Mouse (Mus musculus) lung, postnatal 36 days (tissue): ENCODE measurements around the gene Gm17087.
A peak's percentile ranks its signal among the peaks of the same experiment; 100 is the strongest.

Source experiments
- DNase-seq: peaks from one replicate; pipeline ENCODE4 v3.0.0; 2022; ENCODE audit warnings: mixed read lengths

The Gm17087 gene

DNA sequence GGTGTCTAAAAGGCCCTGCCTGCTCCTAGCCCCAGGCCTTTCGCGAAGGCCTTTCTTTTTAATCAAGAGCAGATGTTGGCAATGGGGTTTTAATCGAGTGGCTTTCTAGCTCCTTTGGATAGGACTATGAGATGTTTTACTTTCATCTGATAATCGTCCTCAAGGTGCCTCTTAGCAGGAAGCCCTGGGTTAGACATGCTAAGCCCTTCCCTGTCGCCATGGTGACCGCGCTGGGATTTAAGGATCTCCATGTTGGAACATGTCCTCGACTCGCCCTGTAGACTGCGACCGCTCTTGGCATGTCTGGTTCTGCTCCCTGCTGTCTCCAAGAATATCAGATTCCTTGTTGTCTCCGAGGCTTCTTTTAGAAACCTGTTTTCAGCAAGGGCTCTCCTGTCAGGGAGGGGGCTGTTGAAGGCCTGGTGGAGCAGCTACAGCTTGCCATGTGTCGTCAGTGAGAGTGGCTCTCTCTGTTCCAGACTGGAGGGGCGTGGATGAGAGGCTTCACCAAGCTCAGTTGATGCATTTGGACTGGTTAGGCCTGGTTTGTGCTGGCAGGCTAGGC is 24.7 kb downstream of the Gm17087 start:
- DNase-seq, result no peak

DNA sequence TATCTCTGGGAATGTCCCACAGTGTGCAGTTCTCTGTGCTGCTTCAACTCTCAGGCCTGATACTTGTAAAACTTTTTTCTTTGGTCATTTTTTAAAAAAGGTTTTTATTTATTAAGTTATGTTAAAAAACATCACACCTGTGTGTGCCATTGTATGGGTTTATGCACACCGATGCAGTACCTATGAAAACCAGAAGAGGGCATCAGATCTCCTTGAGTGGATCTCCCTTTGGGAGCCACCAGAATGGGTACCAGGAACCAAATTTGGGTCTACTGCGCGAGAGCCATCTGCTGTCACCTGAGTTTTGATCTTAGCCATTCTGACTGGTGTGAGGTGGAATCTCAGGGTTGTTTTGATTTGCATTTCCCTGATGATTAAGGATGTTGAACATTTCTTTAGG is 28.6 kb downstream of the Gm17087 start:
- DNase-seq, result peak; percentile 4

DNA sequence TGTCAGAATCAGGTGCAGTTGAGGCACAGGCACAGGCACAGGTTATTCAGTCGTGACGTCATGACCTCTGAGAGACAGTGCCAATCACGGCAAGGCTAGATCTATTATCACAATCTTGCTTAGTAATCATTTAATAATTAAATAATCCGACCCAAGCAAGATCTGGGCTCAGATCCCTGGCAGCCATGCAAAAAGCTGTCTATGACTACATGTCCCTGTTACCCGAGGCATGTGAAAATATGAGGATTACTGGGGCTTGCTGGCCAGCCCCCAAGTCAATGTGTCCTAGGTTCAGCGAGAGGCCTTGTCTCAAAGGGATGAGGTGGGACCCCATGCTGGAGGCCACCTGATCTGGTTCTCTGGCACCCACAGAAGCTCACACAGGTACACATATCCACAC is 30.2 kb downstream of the Gm17087 start:
- DNase-seq, result no peak

DNA sequence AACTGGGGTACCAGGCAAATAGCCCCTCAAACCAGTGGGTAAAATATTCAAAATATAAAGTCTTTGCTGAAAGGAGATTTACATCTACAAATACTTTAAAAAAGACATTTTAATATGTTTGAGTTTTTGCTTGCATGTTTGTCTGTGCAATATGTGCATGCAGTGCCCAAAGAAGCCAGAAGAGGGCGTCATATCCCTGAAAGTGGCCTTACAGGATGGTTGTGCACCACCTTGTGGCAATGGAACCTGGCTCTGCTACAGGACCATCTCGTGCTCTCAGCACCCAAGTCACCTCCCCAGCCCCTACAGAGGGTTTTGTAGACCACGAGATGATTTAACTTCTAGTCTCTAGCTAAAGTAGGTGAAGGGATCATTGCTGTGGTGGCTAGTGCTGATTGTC is 32.9 kb downstream of the Gm17087 start:
- DNase-seq, result no peak

DNA sequence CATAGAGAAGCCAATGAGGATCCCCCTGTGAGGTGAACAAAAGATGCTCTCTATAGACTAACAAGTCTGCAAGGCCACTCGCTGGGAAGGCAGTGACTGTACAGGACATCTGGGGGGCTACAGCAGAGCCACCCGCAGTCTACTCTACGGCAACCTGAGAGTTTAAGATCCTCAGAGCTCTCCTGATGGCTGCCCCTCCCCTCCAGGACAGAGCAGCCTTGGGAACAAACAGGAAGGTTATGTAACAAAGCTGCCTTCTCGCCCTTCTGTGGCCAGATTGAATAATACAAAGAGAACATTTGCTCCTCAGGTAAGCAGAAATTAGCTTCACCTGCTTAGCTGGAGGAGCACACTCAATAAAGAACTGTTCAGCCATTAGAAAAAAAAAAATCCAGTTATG is 34.1 kb downstream of the Gm17087 start:
- no peak for DNase-seq

DNA sequence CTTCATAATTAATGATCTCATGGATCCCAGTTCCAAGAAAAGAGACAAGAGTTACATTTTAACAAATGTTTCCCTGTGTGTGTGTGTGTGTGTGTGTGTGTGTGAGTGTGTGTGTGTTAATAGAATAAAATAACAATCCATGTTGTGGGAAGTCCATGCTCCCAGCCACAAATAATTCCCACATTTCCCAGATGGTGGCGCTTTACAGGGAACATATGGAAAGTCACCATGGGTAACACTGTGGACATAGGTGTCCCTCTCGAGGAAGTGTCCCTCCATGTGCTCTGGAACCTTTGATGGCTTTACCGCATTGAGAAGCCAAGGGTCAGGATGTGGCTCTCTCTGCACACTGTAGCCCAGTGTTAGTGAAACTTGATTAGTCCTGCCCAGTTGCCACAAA is 38.1 kb downstream of the Gm17087 start:
- DNase-seq, result no peak

DNA sequence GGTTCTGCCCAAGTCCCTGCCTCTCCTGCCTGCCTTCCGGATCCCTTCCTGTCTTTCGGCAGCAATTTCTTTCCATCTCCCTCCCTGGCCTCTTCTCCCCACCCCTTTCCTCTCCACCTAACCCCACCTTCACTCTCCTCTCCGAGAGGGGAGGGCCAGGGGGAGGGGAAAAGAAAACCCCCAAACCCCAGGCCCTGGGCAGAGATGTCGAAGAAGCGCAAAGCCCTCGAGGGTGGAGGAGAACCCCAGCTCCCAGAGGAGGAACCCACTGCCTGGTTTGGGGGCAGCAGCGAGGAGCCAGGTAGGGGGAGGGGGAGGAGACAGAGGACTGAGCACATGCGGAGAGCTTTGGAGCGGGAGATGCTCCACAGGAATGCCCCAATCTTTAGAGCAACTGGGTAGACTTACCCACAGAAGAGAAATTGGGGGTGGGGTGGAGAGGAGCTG is 39.9 kb downstream of the Gm17087 start:
- no peak for DNase-seq

DNA sequence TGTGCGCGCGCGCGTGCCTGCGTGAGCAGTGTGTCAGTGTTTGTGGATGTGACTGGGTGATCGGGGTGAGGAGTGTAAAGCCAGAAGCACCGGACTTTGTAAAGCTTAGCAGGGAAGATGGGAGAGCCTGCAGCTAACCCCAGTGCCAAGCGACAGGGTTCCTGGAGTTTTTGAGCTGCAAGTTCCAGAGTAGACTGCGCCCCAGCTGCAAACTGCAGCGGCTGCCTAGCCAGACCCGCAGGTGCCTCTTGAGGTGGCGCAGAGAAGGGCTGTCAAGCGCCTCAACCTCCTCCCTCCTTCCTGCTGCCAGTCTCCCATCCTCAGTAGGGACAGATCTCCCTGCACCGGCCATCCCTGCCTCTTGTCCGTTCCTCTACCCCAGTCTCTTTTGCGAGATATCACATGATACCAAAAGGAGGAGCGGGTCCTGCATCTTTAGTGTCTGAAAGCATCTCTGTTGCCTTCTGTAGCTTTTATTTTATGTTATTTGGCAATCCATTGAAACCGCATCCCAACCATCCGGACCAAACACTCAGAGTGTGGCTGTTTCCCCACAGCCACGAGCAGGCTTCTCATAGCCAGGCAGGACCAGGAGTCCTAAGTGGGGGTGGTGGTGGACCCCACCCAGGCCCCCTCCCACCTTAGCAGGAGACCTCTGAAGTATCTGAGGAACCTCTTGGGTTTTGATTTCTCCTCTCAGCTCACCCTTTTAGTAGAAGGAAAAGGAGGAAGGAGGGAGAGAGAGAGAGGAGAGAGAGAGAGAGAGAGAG is 40.6 kb downstream of the Gm17087 start:
- DNase-seq, result no peak

DNA sequence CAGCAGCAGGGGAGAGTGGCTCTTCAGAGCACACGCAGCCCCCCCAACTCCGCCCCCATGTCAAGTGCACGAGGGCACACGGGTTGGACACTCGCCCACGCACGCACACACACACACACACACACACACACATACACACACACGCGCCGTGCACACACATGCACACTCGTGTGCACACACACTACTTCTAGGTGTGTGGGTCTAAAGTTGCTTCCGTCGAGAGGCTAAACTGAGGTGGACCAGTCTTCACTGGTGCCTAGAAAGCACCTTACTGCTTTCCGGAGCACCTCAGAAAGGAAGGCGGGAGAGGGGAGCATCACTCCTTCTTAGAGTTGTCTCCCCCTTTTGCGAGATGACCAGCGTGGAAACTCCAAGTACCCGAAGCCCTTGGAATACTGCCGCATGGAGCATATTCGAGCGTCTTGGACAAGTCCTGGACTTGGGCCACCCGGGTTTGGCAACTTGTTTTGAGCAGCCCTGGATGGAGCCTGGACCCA is 41.5 kb downstream of the Gm17087 start, which contains the start of gene Pde10a:
TSS of gene Pde10a (plus strand) at position 148 of the 497 bp plus-strand sequence.
- DNase-seq, result no peak

DNA sequence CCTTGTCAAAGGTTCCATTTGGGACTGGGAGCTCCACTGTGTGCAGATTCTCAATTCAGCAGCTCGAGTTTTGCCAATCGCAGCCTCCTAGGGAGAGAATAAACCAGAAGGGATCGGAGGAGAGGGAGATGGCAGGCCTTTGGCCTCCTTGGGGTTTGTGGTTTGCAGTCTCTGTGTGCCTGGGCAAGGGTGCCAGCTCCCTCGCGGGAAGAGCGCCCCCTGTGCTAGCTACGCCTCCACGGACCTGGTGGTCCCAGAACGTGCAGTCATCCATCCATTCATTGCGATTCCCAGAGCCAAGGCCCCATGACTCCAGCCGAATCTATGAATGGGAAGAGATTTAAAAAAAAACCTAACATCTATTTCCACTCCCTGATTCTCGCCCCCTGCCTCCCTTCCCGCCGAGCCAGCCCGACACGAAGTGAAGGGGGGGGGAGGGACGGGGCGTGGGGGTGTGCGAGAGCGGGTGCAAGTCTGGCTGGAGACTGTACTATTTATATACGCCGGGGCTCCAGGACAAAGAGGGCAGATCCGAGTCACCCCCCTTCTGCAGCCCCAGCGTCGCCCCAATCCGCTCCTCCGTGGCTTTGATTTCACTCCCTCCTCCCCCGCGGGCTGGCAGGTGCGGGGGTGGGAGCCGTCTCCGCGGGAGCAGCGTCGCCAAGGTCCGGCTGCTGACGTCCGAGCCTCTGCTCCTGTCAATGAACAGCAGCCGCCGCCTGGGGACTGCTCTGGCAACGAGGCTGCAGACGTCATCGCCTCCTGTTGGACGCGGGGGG is 42.2 kb downstream of the Gm17087 start:
- DNase-seq, result peak; percentile 56

DNA sequence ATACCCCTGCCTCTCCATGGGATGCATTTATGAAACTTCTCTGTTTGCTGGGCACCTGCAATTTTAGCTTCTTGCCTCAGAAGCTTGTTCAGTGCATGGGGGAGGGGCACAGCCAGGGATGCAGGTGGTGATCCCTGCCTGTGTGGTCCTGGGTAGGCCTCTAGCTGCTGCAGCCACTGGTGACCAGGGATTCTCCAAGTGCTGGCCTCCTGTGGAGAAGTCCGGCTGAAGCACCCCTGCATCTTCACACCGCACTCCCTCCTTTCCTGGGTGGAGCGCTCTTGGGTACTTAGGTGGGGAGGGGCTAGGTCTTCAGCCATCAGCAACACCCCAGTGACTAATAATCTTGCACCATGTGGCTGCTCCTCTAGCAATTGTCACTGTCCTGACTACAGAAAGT is 42.8 kb downstream of the Gm17087 start:
- no peak for DNase-seq

DNA sequence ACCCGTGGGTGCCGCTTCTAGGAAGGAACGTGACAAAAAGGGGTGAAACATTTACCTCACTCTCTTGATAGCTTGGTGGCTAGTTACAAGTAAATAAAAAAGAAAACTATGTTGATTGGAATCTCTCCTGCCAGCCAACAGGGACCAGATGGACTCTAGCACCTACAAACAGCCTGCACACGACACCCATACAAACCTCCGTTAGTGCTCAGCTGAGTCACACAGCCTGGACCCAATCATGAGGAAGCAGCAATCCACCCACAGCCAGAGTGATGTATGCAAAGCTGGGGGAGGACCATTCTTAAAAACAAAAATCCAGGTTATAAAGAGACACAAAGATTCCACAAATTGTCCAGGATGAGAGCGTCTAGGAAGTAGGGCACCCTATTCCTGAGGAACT is 50.7 kb downstream of the Gm17087 start:
- no peak for DNase-seq
